9 mouse cellular contexts compared by ENCODE assay signal in genomic region chr15:96377263-96377662, GRCm38 (mm10).
A peak's percentile ranks its signal among the peaks of the same experiment; 100 is the strongest.
DNase-seq lines count a peak whose midpoint lies in the region; ATAC-seq and TF ChIP-seq lines count a peak whose summit lies in the region.
"Had no signal": no experiment of that assay in that cellular context is flagged by ENCODE, and none has a peak within 500 bp of the region (broad histone marks: within the 10 kb centered on the region; RNA-seq: fewer than 3 reads in every experiment).

No protein-coding gene starts in this region.

- H3K9me3 ChIP-seq in midbrain, embryonic 14.5 days (ENCODE audit: control insufficient read depth, low read length), result no peaks in the 10 kb centered on the region
- H3K9me3 ChIP-seq in midbrain, embryonic 13.5 days, result no peaks in the 10 kb centered on the region
- H3K9me3 ChIP-seq: midbrain, embryonic 12.5 days had no signal

- H3K36me3 ChIP-seq in midbrain, embryonic 14.5 days (ENCODE audit: control insufficient read depth, insufficient read depth, low read length), result peaks cover 53% of the 10 kb centered on the region
- H3K36me3 ChIP-seq in midbrain, embryonic 13.5 days, result peaks cover 42% of the 10 kb centered on the region
- H3K36me3 ChIP-seq in myocyte (ENCODE audit: control insufficient read depth, insufficient read depth), result peaks cover 26% of the 10 kb centered on the region

- no peak overlapping the region for H3ac ChIP-seq in myocyte (ENCODE audit: control insufficient read depth, insufficient read length)

- 92% methylated on average over 5 of the region's 5 CpGs for WGBS in midbrain, embryonic 14.5 days
- 94% methylated on average over 5 of the region's 5 CpGs for WGBS in midbrain, embryonic 13.5 days

- peaks cover 7% of the 10 kb centered on the region for H3K79me2 ChIP-seq in myocyte (ENCODE audit: control insufficient read depth, insufficient read depth)

- intact Hi-C loops in heart, postnatal 10 days (cut with DNase I), result no loop called here

- no peaks in the 10 kb centered on the region for H3K4me1 ChIP-seq in midbrain, embryonic 14.5 days (ENCODE audit: control insufficient read depth, insufficient read depth, low read length)
- no peaks in the 10 kb centered on the region for H3K4me1 ChIP-seq in midbrain, embryonic 13.5 days (replicated peaks)
- H3K4me1 ChIP-seq: midbrain, embryonic 12.5 days had no signal

- peak; percentile 50 for DNase-seq in adrenal gland, adult 2 months
- DNase-seq in adrenal gland, adult 18-20 months (ENCODE audit: low spot score in 2 of 2), result no peak
- peak; percentile 18 for DNase-seq in midbrain, embryonic 14.5 days
- DNase-seq in heart, postnatal 10 days, result peak; percentile 45 to 51
- no peak for DNase-seq in testis, postnatal 14 days (ENCODE audit: low spot score)
- no peak for DNase-seq in ovary, postnatal 36 days (ENCODE audit: low spot score)

- no peak overlapping the region for H3K27ac ChIP-seq in midbrain, embryonic 14.5 days (replicated peaks; ENCODE audit: low read depth, low read length)
- H3K27ac ChIP-seq in midbrain, embryonic 13.5 days, result no peak overlapping the region
- H3K27ac ChIP-seq: midbrain, embryonic 12.5 days had no signal

- no peaks in the 10 kb centered on the region for H3K27me3 ChIP-seq in midbrain, embryonic 14.5 days (ENCODE audit: control insufficient read depth, insufficient read depth, low read length)
- no peaks in the 10 kb centered on the region for H3K27me3 ChIP-seq in midbrain, embryonic 13.5 days
- H3K27me3 ChIP-seq in myocyte (ENCODE audit: control insufficient read depth, insufficient read depth, insufficient read length), result no peaks in the 10 kb centered on the region
- H3K27me3 ChIP-seq: midbrain, embryonic 12.5 days had no signal

- no peak for ATAC-seq in midbrain, embryonic 14.5 days (ENCODE audit: low FRiP score, low TSS enrichment)
- no peak for ATAC-seq in midbrain, embryonic 13.5 days

- H3K4me2 ChIP-seq in midbrain, embryonic 14.5 days (ENCODE audit: low read length), result no peak overlapping the region
- no peak overlapping the region for H3K4me2 ChIP-seq in midbrain, embryonic 13.5 days (replicated peaks)
- peak overlapping the region; percentile 60 for H3K4me2 ChIP-seq in myocyte (ENCODE audit: low read depth)
- H3K4me2 ChIP-seq: midbrain, embryonic 12.5 days had no signal

- no peak for TF ChIP-seq POLR2A in myocyte (IDR thresholded peaks at IDR 0.05; ENCODE audit: insufficient read length, low read depth)

- no peak overlapping the region for H3K9ac ChIP-seq in midbrain, embryonic 14.5 days (replicated peaks; ENCODE audit: low read length)
- no peak overlapping the region for H3K9ac ChIP-seq in midbrain, embryonic 13.5 days (replicated peaks)
- H3K9ac ChIP-seq: midbrain, embryonic 12.5 days had no signal

- H3K4me3 ChIP-seq in midbrain, embryonic 14.5 days (replicated peaks; ENCODE audit: low read depth, low read length), result no peak overlapping the region
- no peak overlapping the region for H3K4me3 ChIP-seq in midbrain, embryonic 13.5 days (replicated peaks)
- H3K4me3 ChIP-seq in myocyte, result no peak overlapping the region
- H3K4me3 ChIP-seq: midbrain, embryonic 12.5 days had no signal

TF ChIP-seq in myocyte, 11 proteins besides CTCF, POLR2A, EP300 and RAD21:
- TF ChIP-seq E2F4 (IDR thresholded peaks at IDR 0.05; ENCODE audit: insufficient read depth) (no peak), USF1 (IDR thresholded peaks at IDR 0.05; ENCODE audit: low read depth) (no peak), POLR2AphosphoS2 (IDR thresholded peaks at IDR 0.05; ENCODE audit: insufficient read length, low read depth) (no peak), SRF (IDR thresholded peaks at IDR 0.05; ENCODE audit: control insufficient read depth, insufficient read length, low read depth) (no peak), MYOG (IDR thresholded peaks at IDR 0.05; ENCODE audit: control insufficient read depth in 1 of 3, insufficient read depth in 1 of 3, insufficient read length in 2 of 3, low read depth in 2 of 3) (no peak), CEBPB (IDR thresholded peaks at IDR 0.05; ENCODE audit: insufficient read depth, poor library complexity, severe bottlenecking) (no peak), TCF3 (IDR thresholded peaks at IDR 0.05; ENCODE audit: insufficient read length, low read depth) (no peak), MAX (IDR thresholded peaks at IDR 0.05; ENCODE audit: low read depth) (no peak), MYOD1 (IDR thresholded peaks at IDR 0.05; ENCODE audit: control insufficient read depth in 1 of 3, insufficient read length in 2 of 3, low read depth in 2 of 3) (no peak), REST (IDR thresholded peaks at IDR 0.05; ENCODE audit: insufficient read depth, insufficient read length) (no peak), TCF12 (IDR thresholded peaks at IDR 0.05; ENCODE audit: insufficient read depth, poor library complexity, severe bottlenecking) (no peak)

Comparison
In these comparisons a context has a peak if more than half of its experiments do, and no peak if none do; other contexts are left out.
1. DNase-seq: peak in adrenal gland, adult 2 months (single experiment), midbrain, embryonic 14.5 days (single experiment) and heart, postnatal 10 days (2 of 2); none in adrenal gland, adult 18-20 months (0 of 2), testis, postnatal 14 days (single experiment) and ovary, postnatal 36 days (single experiment).